Mouse (Mus musculus): Measurements from ENCODE around the gene Ppp1r9a.

Gene Ppp1r9a

DNA sequence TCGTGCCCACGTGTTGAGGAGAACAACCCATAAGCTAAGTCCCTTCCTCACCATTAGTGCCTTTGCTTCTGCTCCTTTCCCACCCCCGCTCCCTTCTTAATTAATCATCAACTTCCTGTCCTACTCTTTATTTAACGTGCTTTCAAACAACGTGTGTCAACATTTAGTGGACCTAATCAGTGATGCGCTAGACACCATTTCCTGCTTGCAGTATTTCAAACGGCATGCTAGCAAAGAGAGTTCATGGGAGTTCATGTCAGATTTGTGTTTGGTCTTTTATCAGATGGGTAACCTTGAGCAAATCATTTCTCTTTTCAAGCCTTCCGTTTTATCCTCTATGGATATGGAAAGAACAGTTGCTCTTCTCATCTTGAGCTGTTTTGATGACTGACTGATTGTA lies 210.4 kb downstream of the Ppp1r9a start:
- DNase-seq, result no peak

DNA sequence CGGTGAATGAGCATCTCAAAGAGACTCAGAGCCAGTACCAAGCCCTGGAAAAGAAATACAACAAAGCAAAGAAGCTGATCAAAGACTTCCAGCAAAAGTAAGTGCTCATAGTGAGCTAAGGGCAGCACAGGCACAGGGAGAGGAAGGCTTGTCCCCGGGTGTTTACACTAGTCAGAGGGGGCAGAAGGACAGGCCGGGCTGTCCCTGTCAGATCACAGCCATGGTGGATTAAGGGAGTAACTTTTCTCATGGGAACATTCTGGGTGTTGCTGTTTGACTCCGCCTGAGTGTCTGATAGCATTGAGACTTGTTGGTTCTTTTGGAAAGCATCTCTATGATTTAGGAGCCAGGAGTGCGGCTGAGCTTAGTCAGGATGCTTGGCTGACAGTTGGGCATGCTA lies 211.0 kb downstream of the Ppp1r9a start:
- DNase-seq, result no peak

DNA sequence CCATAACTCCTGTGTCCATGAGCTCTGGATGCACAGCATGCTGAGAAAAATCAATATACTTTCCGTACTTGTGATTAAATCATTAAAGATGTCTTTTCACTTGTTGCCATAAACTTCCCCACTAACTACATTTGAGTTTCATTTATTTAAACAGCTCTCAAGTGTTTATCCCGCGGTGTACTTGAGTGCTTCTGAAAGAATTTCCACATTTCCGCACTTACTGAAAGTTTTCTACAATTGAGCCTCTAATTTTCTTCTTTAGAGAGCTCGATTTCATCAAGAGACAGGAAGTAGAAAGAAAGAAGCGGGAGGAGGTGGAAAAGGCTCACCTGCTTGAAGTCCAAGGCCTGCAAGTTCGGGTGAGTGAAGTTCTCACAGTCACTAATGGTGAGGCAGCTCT lies 212.1 kb downstream of the Ppp1r9a start:
- no peak for DNase-seq

GRCm38 (mm10) chr6:5119181-5119910 lies 216.6 kb downstream of the Ppp1r9a start:
- DNase-seq, result no peak

DNA sequence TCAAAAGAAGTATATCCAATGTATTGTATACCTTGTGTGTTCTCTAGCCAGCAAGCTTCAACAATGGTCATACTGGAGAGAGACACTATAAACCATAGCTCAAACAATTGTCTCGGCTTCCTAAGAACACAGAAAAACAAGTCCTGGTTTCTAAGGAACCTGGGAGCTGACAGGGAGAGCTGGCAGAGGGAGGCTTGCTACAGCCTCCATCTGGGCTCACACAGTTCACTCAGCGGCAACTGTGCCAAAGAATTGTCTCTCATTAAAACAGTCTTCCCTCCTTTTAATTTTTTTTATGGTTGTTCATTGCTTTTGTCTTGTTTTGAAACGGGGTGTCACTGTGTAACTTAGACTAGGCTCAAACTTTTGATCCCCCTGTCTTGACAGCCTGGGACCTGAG lies 217.5 kb downstream of the Ppp1r9a start:
- DNase-seq, result no peak

DNA sequence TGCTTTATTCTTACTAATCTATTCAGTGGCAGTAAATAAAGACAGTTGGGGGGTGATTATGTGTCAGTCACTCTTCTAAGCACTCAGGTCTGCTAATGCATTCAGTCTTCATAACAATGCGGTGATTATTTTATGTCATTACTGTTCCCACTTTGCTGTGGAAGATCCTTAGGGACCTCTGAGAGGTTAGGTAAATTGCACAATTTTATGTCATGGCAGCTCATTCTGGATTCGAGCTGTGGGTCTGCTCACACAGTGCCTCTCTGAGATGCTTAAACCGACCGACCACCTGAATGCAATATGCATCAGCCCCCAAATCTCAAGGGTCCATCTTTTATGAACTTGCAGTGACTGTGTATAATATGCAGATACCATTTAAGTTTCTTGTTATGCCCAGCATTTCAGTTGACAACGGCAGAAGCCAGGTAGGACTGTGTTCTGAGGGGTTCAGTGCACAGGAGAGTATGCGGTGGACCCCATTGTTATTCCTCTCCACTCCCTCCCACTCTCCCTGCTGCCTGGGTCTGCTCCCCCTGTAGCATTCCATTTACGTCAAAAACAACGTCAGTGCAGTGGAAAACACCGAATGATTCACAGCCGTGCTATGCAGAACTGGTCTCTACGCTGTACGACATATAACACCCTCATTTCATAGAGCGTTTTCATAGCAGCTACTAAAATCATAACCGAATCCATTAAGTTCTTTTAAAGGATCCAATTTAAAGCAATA lies 226.8 kb downstream of the Ppp1r9a start:
- DNase-seq, result no peak

GRCm38 (mm10) chr6:5134986-5135385 lies 232.3 kb downstream of the Ppp1r9a start:
- no peak for DNase-seq

DNA sequence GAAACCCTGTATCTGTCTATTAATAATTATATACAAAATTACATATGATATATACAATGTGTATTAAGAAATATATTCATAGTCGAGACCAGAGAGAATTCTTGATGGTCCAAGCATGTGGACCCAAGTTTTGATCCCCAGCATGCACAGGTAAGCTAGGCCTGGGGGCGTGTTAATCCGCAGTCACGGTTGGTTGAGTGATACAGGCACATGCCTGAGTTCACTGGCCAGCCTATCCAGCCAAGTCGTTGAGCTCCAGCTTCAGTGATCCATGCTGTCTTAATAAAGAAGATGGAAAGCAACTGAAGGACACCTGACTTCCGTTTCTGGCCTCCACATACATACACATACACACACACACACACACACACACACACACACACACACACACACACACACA lies 233.3 kb downstream of the Ppp1r9a start:
- DNase-seq, result peak; percentile 34

- no peak for DNase-seq
Measured at GRCm38 (mm10) chr6:5138875-5139631, 236.3 kb downstream of the Ppp1r9a start.

DNA sequence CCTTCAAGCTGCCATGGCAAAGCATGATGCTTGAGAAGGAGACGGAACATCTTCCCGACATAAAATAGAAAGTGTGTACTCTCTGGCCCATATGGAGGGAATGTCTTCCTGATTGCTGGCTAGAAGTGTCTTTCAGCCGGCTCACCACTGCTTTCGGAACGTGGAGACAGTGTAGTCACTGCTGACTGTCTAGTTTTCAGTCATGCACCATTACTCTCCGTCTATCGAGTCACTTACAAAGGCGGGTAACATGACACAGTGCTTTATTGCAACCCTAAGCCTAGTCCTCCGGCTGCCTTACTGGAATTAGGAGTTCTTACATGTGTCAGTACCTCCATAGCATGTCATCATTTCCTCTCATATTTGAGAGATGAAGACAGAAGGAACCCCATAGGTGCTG lies 236.9 kb downstream of the Ppp1r9a start:
- no peak for DNase-seq

- no peak for DNase-seq
Measured at GRCm38 (mm10) chr6:5147488-5148142, 244.9 kb downstream of the Ppp1r9a start.

GRCm38 (mm10) chr6:5149941-5150340 lies 247.2 kb downstream of the Ppp1r9a start:
- DNase-seq, result no peak

DNA sequence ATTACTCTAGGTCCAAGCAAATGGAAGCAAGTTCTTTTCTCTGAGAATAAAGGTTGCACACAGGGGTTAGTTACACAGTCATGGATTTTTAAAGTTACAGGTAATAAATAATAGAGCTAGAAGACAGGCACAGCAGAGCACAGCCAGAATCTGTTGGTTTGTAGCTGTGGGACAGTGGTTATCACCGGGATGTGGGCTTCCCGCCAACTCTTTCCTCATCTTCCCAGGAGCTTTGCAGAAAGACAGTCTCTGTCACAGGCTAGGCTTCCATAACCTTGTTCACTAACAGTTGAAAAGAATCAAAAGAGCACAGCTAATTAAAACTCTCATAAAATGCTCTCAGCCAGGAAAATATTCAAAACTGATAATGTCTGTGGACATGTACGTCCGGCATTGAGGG lies 248.5 kb downstream of the Ppp1r9a start:
- DNase-seq, result no peak

- no peak for DNase-seq
Measured at GRCm38 (mm10) chr6:5152185-5152584, 249.5 kb downstream of the Ppp1r9a start.

DNA sequence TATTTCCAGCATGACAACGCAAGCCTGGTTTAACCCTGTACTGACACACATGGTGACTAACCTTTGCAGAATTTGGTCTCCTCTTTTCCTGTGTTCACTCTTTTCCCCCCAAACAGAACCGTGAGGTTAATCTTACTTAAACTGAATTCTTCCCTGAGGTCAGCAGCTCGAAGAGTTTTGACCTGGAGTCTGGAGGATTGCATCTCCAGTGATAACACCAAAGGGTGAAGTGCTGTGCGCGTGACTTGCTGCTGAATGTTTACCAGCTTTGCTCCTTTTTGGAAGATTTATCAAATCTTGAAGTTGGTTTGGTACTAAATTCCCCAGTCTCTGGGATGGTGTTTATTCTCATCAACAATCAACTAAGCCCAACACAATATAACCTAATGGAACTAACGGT lies 252.1 kb downstream of the Ppp1r9a start:
- no peak for DNase-seq

- no peak for DNase-seq
Measured at GRCm38 (mm10) chr6:5155313-5155927, 252.7 kb downstream of the Ppp1r9a start.

DNA sequence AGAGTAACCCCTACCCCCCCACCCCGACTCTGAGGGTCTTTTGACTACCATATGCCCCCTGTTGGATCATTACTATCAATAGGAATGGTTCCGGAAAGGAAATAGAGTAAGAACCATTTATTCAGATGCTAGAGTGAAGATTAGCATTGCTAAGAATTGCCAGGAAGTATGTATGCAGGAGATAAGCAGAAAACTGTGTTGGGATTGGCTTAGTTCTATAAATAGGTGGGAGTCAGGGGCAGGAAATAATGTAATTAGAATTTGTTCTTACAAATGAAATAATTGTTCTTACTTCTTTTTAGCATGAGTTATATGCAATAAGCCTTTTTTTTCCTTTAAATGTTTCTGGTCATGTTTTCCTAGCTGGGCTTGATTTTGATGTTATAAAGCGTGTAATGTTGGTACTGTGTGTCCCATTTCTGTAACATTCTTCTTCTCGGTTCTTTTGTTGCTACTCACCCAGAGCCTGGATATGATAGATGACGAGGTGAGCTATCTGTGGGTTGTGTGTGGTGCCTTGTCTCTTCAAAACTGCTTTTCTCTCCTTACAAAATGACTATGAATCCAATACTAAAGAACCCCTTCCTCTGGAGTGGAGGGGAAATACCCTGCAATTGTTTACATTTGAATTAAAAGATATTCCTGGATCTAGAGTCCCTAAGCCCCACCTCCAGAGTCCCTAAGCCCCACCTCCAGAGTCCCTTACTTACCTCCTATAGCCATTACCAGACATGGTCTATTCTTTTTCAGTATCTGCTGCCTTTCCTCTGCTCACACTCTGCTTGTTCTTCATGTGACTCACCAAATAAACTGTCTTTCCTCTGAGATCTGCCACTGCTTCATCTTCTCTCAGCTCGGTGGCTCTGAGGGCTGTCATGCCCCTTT lies 254.1 kb downstream of the Ppp1r9a start:
- no peak for DNase-seq

GRCm38 (mm10) chr6:5159385-5159791 lies 256.7 kb downstream of the Ppp1r9a start:
- no peak for DNase-seq

DNA sequence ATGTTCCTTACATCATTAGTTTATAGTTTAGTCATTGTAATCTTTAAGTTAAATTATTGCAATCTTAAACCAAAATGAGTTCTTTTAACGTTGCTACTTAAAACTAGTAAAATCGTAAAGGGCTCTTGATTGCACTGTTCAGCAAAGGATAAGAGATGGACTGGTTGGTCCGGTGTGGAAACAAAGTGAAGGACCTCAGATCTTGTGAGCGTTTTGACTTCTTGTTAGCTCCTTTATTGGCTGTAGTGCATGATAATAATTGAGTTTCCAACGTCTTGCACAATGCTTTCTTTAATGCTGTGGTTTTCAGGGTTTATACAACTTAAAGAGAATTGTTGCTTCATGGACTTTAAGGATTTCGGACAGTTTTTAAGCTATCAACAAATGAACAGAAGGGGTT lies 259.3 kb downstream of the Ppp1r9a start:
- no peak for DNase-seq

DNA sequence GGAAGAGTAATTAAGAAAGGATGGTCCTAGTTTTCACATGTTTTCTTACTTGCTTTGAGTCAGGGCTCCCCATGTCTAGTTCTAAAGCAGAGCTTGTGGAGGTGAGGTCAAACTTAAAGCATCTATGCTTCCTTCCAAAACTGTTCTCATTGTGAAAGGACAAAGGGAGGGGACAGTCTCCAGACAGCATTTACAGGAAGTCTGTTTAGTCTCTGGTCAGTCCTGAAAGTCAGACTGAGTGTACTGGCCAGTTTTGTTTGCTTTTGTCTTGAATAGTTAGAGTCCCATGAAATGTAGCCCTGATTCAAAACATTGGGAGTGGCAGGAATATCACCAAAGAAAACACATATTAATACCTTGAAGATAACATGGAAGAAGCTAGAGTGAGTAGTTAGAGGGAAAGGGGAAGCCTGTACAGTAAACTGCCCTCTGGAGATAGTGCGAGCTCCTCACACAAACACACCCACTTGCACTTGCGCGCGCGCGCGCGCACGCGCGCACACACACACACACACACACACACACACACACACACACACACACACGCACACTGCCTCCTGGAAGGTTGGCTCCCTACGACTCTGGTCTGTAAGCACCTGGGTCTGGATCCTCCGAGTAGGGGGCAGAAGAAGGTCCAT lies 260.9 kb downstream of the Ppp1r9a start:
- no peak for DNase-seq

GRCm38 (mm10) chr6:5164855-5165254 lies 262.1 kb downstream of the Ppp1r9a start:
- no peak for DNase-seq

Data from kidney, adult 9 months (tissue).